Mouse (Mus musculus): ENCODE data around the gene Pde4d.

The Pde4d gene

GRCm38 (mm10) chr13:109068258-109069219 is 618.8 kb downstream of the Pde4d start:
- DNase-seq: peak; percentile 30

GRCm38 (mm10) chr13:109073371-109073770 is 623.6 kb downstream of the Pde4d start:
- no peak for DNase-seq

- DNase-seq: peak; percentile 16
These were observed 624.3 kb downstream of the Pde4d start for GRCm38 (mm10) chr13:109074078-109074477.

- DNase-seq: no peak
These were observed 642.9 kb downstream of the Pde4d start for GRCm38 (mm10) chr13:109092654-109093053.

DNA sequence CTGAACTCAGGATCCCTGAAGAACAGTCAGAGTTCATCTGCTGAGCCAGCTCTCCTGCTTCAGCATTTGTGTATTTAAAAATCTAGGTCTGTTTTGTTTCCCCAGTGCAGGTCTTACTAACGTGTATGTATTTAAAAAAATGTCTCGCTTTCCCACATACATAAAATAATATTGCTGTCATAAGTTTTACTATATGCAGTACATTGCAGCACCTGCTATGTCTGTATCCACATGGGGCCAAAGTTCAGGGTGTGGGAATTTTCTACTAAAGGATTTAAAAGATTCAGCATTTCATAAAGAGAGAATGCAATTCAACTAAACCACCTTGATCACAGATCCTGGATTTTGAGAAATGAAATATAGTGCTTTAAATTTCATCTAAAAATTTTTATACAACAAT is 646.9 kb downstream of the Pde4d start:
- DNase-seq: no peak

DNA sequence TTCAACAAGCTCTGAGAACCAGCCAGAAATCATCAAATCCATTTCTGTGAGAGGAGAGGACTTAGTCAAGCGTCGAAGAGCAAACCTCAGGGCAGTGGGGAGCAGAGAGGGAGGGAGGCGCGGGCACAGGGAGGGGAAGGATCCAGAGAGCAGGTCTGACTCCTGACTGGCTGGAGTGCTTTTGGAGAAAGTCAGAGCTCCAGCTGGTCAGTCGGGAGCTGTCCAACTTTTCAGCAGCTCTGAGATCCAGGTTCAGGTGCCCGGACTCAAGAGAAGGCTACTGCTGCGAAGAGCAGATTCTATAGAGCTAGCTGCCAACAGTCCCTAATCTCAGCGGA is 666.2 kb downstream of the Pde4d start:
- peak; percentile 66 for DNase-seq

GRCm38 (mm10) chr13:109116342-109117201 is 666.8 kb downstream of the Pde4d start:
- no peak for DNase-seq

DNA sequence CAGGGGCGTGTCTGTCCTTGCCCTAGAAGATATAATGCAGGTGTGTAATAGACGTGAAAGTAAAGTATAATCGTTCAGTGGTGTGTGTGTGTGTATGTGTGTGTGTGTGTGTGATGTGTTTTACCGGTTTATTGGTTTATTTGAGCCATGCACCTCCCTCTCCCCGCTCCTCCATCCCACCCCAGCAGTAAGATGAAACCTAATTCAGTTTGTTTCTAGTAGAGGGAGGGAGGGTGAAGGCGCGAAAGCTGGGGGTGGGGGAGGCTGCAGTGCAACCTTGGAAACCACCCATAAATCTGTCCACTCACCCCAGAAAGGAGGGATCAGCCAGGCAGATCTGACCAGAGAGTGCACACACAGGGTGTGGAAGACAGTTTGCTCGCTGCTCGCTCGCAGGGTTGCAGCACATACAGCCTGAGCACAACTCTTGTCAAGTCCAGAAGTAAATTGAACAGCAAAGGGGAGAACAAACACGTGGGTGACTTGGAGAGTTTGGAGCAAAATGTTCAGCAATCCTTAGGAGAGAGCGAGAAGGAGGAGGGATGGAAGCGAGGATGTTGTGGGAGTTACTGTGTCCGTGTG is 667.6 kb downstream of the Pde4d start:
- no peak for DNase-seq

- no peak for DNase-seq
These were observed 668.6 kb downstream of the Pde4d start for GRCm38 (mm10) chr13:109118296-109118800.

- DNase-seq: no peak
These were observed 672.1 kb downstream of the Pde4d start for GRCm38 (mm10) chr13:109121867-109122266.

GRCm38 (mm10) chr13:109136405-109136804 is 686.7 kb downstream of the Pde4d start:
- DNase-seq: no peak

DNA sequence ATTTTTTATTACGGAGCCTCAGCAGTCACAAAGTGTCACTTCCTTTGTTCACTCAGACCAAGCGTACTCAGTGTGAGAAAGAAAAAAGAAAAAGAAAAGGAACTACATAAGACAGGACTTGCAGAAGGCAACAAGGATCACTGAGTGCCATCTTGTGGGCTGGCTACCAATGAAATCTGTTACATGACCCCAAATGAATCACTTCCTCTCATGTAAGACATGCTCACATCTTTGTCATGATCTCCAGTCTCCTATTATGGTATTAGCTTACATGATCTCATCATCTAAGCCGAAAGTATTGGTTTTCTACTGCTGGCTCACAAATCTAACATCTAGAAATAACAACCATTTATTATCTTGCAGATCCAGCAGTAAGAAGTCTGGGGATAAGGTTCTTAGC is 709.0 kb downstream of the Pde4d start:
- no peak for DNase-seq

DNA sequence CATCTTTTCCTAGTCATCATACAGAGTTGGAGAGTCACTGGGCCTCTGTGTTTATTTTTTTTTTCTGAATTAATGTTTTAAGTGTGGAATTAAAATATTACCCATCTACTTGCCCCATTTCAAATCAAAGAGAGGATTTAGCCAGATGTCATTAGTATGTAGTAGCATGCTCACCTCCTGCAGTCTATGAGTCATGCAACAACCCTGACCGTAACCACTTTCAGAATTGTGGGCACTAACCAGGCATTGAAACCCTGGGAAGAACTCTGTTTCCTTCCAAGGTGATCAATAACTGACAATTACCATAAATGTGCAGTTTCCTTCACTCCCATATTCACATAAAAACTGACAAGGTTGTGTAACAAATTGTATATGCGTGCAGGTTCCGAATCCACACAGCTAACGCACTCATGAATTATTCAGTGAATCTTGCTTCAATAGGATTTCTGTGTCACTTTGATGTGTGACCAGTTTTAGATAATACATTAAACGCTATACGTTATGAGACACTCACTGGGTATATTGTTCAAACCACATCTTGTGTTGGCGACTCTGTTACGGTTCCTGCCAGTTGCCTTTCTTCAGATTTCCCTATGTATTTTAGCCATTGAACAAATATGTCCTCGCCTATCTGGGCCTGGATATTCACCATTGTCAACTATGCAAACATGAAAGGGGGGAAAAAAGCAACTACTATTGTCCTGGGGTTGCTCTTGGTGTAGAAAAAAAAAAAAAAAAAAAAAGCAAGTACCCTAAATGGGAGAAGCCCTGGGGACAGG is 719.0 kb downstream of the Pde4d start:
- DNase-seq: no peak

GRCm38 (mm10) chr13:109169335-109169606 is 719.5 kb downstream of the Pde4d start:
- no peak for DNase-seq

DNA sequence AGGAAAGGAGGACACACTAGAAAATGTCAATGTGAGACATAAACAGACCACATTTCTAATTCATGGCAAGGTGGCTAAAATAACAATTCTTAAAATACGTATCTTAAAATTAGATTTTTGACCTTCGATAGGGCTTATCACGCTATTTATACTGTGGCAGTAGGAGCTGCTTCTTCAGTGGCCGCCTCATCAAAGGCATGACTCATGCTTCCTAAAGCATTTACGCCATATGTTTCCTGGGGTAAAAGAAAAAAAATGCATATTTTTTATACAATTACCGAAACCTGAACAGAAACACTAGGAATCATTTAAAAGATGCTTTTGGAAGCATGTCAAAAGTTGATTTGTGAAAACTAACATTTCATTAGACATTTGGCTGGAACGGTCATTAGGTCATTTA is 721.9 kb downstream of the Pde4d start:
- no peak for DNase-seq

- no peak for DNase-seq
These were observed 725.5 kb downstream of the Pde4d start for GRCm38 (mm10) chr13:109175281-109175680.

DNA sequence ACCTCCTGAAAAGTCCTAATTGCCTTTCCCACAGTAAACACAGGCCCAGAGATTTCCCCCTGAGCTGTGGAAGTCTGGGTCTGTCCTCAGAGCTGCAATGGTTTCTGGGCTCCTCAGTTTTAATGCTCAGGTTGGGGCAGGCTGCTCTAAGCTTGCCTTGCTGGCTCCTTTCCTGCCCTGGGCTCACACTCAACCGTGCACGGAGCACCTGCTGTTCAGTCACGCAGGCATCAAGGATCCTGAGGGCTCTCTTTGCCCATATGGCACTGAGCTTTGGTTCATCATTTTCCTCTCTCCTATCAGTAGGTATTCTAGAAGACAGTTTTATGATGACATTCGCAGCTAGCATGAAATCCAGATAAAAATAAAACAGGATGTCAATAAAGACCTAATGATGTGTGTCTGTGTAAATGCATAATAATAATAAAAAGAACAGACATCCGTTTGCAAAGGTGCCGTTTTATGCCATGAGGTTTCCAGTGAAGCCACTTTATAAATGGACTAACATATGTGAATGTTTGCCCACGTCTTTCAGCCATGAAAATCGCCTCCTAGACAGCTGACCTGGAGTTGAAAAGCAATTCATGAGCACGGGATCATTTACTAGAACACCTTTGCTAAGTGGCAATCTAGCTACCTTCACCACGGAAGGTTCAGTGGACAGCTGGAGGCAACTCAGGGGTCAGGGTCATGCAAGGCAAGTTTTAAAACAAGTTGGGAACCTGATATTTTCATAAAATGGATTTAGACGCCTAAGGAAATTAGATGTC is 726.3 kb downstream of the Pde4d start:
- DNase-seq: no peak

DNA sequence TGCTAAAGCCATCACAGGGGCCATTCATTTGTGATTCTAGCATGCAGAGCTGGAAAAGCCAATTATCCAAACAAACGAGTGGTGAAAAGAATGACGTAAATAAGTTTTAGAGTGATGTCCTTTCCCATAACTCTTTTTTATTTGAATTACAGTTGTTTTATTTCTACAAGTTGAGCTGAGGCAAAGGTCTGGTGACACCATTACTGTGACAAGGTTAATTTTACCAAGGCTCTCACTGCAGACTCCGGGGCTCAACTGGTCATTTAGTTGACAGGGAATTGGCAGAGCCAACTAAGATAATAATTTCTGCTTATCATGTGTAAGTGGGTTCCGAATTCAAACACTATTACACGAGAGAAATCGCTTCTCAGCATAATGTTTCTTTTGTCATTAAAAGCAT is 731.6 kb downstream of the Pde4d start:
- DNase-seq: peak; percentile 2

GRCm38 (mm10) chr13:109190652-109191051 is 740.9 kb downstream of the Pde4d start:
- no peak for DNase-seq

DNA sequence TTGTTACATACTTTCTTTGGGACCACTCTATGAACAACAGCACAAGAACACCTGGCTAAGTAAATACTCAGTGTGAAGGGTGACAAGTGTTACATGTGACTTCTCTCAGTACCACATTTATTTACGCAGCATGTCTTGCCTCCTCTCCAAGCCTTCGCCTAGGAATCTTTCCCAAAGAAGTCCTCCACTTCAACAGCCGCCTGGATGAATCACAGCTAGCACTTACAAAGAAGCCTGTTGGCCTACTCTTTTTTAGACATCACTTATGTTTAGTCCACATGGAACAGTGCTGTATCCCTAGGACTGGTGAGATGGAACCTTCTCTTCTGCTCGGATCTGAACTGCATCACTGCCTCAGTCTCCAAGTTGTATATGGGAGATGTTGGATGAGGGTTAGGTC is 741.4 kb downstream of the Pde4d start:
- no peak for DNase-seq

DNA sequence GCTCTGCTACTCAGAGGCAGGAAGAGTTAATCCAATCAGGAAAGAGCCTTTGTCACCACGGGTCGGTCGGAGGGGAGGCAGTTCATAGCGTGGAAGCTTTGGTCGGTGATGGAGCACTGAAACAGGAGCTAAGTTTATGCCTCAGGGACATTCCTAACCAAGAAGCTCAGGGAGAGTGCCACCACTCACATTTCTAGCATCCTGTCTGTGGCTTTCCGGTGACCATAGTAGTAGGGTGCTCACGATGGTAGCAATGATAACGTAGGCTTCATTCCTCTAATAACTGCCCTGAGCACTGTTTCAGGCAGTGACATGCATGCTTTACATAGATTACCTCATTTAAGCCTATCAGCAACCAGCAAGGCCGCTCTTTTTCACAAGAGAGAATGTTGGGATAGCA is 755.8 kb downstream of the Pde4d start:
- DNase-seq: no peak

DNA sequence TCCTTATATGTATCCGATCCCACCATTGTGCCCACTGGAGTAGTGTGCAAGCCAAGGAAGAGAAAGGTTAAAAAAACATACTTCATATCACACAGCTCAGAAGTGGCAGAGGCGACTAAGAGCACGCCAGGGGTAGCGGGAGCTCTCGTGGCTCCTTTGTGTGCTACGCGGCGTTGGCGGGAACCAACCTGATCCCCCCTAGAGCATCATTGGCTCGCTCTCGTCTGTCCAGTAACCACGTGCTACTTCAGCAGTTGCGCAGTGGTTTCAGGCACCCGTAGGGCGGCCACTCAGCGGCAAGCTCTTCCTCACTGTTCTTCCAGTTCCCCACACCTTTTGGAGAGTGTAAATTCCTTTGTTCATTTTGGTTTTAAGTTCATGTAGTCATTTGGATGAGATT is 758.9 kb downstream of the Pde4d start:
- no peak for DNase-seq
